Mouse (Mus musculus) inflammation-experienced regulatory T-cells, adult 6 months (primary cell): ENCODE data around the gene BC035947. TPM values are rescaled to one million over a fixed set of nuclear protein-coding genes. Genes with fewer than 3 reads are reported as not detected.

ENCODE experiments used
- ATAC-seq: one replicate; pipeline ENCODE4 v1.8.0; 2017
- polyA plus RNA-seq, 3 experiments: library from polyadenylated mRNA; unstranded; fragments of 100-300 nt; shearing (Covaris generic); gene quantifications; one replicate each; pipeline ENCODE4 v1.2.1; 2017

The BC035947 gene
- polyA plus RNA-seq, 3 experiments from 2014 or later, result not detected

DNA sequence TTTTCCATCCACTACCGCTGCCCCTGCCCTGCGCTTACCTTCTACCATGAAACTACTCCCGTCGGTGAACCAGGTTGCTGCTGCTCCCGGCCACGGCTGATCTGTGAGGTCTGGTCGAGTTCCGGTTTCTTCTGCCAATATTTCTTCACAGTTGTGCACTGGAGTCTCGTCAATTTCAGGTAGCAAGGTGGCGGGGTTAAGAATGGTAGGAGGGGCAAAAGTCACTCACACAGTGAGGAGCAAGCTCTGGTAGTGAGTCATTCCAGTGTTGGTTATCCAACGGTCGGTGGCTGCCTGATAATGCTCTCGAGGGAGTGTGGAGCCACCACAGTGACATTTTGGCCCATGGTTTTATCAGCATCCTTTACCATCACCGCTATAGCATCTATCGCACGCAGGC, 10.9 kb downstream of the BC035947 start:
- ATAC-seq, result no peak

DNA sequence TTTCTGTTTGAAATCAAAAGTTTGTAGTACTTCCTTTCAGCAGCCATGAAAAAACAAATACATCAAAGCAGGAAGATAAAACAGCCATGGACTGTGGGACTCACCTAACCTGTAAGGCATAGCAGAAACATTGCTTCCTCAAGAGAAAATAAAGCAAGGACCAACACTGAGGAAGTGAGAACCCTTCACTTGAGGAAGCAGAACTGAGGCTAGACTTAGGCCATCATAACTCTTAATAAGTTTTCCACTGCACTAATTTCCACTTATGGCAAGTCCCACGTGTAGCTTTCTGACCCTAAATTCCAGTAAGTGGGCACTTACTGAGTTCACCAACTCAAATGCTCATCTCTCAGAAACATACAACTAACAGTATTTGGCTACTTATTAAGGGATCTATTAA, 21.8 kb downstream of the BC035947 start:
- no peak for ATAC-seq

DNA sequence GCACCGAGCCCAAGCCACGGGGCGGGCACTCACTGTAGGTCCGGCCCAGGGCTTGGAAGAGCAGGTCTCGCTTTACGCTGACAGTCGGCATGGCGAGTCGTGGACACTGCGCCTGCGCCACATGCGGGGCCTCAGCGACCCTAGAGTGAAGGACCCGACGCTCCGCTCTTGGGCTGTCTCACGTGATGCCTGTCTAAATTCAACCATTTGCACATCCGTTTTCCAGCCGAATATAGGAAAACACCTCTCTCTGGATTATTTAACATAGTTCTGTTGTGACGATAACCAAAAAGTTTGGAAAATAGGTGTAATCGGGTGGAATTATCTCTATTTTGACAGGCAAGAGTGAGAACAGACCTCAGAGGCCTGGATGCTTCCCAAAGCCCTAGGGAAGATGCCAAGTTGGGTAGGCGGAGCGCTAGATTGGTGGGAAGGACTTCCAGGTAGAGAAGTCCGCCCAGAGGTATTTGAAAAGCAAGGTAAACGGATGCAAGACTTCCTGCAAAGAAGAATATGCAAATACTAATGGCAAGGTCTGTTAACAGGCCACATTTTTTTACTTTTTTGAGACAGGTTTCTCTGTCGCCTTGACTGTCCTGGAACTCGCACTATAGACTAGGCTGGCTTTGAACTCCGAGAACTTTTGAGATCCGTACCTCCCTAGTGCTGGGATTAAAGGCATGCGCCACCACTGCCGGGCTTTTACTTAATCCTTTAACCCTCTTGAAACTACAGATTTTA, 23.0 kb downstream of the BC035947 start, which contains the start of gene Farsb:
Gene Farsb (minus strand): TSS at position 146 of the 741 bp plus-strand sequence.
- peak; percentile 90 for ATAC-seq

DNA sequence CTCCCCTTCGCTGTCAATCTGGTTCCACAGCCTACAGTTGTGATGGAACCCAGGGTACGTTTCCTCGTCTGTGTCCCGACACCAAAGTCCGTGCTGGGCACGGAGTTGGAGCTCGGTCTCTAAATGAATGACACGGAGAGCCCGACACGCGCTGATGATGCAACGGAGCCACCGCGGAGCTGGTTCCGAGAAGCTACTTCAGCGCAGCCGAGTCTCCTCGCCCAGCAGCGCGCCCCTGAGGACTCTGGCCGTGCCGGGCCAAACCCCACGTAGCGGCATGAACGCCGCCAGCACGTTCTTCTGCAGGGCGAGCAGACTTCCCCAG, 23.6 kb downstream of the BC035947 start:
- peak; percentile 33 for ATAC-seq

DNA sequence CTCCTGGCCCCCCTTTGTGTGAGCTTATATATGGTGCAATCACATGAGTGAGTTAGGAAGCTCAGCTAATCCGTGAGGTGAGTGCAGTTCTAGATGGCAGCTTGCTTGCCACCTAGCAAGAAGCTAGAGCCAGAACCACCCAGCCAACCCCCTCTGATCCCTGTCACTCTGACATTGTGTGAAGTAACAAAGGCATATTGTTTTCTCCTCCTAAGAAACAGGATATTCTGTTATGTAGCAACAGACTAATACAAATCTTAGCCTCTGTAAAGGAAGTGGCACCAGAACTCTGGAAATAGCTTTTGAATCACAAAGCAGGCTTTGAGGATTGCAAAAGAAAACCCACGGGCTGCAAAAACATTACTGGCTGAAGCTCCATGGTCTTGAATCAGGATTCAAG, 27.6 kb downstream of the BC035947 start:
- ATAC-seq, result no peak

DNA sequence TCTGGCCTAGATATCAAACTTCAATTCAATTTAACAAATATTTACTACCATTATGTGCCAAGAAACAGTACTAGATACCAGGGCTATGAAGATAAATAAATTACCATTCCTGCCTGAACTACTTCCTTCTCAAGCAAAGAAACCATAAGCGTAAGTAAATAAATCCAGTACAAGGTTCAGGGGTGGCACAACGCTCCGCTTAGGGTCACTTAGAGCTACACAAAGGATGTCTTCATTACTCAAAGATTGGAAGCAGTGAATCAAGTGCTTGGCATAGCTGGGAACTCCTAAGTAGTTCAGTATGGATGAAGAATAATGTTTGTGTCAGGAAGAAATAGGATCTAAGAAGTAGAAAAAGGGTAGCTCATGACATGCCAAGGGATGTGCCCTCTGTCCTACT, 28.5 kb downstream of the BC035947 start:
- ATAC-seq, result no peak

DNA sequence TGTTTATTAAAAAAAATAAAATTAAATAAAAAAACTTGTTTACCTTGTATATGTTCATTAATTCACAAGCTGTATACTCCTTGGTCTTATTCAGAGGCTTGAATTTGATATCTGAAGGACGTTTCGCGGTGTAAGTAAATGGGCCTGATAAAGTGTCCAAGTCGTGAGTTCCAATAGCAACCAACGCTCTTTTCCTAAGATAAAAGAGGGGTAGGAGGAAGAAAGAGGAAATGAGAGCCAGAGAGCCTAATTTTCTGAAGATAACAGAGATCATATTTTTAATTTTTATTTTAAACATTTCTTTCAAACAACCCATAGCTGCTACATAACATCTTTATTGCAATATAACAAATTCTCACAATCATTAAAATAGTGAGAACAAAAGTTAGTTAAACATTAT, 39.5 kb downstream of the BC035947 start:
- ATAC-seq, result no peak

DNA sequence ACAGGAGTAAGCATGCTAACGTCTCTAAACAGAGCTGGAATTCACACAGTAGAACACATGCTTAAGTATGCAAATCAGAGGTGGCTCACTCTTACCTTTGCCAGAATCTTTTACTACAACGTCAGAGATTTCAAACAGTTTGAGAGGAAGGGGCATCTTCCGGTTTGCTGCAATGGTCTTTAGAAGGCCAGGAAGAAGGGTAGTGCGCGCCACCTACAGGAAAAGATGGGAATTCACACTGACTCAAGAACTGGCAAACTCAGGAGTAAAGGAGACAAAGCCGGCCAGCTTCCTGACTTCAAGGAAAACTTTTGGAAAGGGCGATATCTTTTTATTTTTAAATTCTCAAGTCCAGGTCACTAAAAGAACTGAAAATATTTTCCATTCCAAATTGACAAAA, 57.3 kb downstream of the BC035947 start:
- ATAC-seq, result peak; percentile 72

DNA sequence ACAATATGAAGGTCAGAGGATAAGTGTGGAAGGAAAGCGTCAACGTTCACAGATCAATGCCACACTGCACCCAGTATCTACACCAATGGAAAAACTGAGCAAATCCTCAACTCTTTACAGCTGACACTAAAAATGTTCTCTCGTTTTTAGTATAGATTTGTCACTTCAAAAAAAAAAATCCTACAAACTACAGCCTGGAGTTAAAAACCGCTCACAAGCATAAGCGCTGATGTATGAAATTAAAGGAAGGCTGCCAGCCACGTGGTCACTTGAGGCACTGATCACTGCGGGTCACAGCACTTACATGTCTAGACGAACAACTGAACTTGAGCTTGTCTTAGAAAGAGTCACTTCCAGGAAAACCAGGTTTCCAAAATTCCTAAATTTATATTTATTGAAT, 58.1 kb downstream of the BC035947 start:
- ATAC-seq, result peak; percentile 20

DNA sequence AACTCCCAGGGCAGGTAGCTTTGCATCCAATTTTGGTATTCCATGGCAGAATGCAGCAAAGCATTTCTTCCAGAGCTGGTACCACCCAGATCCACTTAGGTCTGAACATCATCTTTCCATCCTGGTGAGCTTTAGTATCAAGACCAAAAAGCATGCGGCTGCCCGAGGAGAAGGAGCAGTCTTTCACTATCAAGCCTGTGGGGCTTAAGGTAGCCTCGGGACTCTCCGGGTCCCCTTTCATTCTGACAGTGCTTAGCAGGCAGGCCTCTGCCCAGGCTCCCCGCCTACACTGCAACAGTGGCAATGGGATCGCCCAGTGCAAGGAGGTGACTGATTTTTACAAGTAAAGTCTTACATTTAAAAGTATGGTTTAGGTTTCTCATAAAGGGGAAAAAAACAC, 59.4 kb downstream of the BC035947 start:
- ATAC-seq, result no peak

DNA sequence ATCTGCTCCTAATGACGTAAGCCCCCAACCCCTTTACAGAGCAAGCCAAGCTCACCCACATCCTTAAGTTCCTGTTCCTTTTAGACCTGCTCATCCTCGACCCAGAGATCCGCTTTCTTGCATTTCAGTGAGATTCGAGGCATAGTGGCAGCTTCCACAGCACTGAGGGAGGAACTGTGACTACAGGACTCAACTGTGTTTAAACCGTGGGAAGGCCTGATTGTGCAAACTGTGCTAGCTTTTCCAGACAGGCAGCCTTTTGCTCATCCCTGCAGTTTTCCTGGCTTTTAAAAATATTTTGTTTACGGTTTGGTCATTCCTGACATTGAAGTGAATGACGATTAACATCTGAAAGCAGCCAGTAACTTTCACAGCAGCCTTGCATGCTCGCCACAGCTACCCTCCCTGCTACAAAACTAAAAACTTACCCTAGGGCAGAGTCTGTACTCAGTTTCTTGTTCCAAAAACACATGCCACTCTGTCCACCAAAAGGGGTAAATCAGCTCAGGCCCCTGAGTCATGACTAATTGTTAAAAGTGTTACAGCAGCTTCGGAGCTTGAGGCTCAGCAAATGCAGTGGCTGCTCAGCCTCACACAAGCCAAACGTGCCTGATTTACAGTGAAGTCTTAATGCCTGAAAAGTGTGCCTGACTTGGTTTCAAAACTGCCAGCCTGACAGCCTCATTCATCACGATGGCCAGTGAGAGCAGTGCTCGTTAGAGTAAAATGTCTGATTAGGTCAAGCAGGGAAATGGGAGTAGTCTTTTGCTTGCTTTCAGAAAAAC, 60.7 kb downstream of the BC035947 start:
- ATAC-seq, result no peak

DNA sequence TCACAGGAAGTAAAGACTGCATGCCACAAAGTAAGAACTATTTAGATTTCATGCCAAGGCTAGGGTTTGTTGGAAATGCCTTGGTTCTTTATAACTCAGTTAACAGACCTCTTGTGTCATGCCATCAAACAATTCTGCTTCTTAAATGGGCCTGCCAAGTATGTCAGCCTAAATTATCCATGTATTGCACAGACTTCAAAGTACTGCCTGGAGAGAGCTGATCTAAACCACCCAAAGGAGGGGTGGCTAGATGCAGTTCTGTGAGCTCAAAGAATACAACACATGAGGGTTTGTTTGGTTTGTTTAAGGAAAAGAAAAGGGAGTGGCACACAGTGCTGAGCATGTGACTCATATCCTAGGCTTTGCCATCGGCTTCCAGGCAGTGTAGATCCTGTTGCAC, 63.9 kb downstream of the BC035947 start:
- no peak for ATAC-seq

Other genes with a start within 250 kb of the BC035947 start
- gene Sgpp2, start 201.8 kb downstream of the BC035947 start, polyA plus RNA-seq, result 1 to 10 TPM; 1.2 to 1.7 (median 1.5) TPM
- 10 to 100 TPM; 62.2 to 73.8 (median 68.2) TPM for gene Farsb, start 23.3 kb downstream of the BC035947 start, polyA plus RNA-seq
- gene Mogat1, start 1.2 kb downstream of the BC035947 start, polyA plus RNA-seq, result not detected
- 1 to 10 TPM in 2 of 3 experiments, under 1 TPM in 1; 0.77 to 5.7 (median 2.1) TPM for gene Acsl3, start 145.7 kb upstream of the BC035947 start, polyA plus RNA-seq
- under 1 TPM; 0.10 to 0.93 (median 0.42) TPM for gene Utp14b, start 145.9 kb upstream of the BC035947 start, polyA plus RNA-seq